Mouse (Mus musculus): ENCODE results near the gene Zbtb34.

The Zbtb34 gene

DNA sequence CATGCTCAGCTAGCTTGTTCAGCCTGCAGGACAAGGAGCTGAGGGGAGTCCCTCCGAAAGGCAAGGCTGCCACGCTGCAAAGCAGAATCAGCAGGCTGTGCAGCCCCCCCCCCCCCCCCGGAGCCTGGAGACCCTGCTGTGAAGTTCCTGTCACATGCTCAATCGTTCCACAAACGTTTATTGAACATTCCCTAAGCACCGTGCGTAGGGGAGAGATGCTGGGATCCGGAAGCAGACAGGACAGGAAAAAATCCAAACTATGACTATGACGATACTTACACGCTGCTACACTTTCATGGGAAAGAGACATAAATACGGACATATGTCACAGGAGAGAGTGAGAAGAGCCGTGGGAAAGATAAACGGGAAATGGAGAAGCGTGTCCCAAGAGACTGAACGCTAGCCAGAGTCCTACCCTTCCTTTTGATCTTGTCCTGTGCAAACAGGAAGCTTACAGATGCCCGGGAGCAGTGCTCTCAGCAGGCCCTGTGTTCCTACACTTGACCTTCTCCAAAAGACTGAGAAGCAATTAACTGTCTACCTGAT, 5.0 kb upstream of the Zbtb34 start:
- POLR2A ChIA-PET: interaction anchor here (0.6 to 5.2 kb wide), 27 partner anchors 8 to 1062 kb away, joined by 3 to 44 read pairs (median 4); partner anchors contain the start of genes Garnl3 (in 1 of the 4) and Zbtb43 (in 1 of the 4)

DNA sequence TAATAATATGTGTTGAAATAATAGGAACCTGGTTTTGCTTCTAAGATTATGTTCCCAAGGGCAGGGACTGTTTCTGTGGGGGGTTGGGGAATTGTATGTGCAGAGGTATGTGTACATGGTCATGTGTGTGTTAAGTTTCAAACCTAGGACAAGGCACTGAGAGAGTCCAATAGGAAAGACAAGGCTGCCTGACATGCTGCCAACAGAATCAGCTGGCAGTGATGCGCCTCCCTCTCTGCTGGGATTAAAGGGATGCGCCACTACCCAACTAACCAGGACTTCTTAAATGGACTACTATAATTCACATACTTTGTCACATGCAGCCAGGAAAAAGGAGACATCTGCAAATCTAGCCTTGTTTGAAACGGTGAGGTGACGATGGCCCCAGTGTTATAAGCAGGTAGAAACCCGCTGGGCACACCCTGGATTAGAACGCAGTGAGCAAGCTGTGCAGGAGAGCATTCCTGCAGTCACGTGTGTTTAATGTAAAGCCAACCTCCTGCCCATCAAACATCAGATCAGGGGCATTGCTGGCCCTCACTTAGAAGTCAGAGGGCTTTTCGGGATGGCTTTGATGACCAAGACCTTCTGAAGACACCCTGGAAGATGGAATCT, 4.0 kb upstream of the Zbtb34 start:
- ChIA-PET CTCF (interaction anchor here in 1 of 4 experiments (1.0 to 1.5 kb wide), 3 partner anchors 23 to 576 kb away, joined by 3 to 4 read pairs (median 3); no protein-coding TSS in a partner anchor), POLR2A (interaction anchor here in 3 of 4 experiments (0.6 to 2.7 kb wide), 20 partner anchors 11 to 1061 kb away, joined by 3 to 14 read pairs (median 4); partner anchors contain the start of gene Garnl3 (in 1 of the 3))

More for the DNA sequence above, 5.0 kb upstream of the Zbtb34 start:
- CTCF ChIA-PET: interaction anchor here in 3 of 4 experiments (0.5 to 1.5 kb wide), 8 partner anchors 10 to 577 kb away, joined by 3 to 9 read pairs (median 3); partner anchors contain the start of gene Zbtb43 (in 1 of the 3)

DNA sequence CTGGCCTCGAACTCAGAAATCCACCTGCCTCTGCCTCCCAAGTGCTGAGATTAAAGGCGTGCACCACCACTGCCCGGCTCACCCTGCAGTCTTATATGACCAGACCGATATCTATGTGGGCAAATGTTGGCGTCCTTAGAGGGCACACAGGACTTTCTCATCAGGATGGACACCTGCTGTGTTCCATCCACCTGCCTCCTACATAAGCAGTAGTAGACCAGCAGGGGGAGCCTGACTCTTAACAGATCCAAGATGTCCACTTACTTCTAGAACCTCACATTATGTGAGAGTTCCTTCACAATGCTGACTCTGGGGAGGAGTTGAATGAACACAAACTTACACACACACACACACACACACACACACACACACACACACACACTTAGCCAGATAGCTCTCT, 1.8 kb upstream of the Zbtb34 start:
- ChIA-PET CTCF (interaction anchor here (0.5 to 1.6 kb wide), 17 partner anchors 11 to 1601 kb away, joined by 3 to 7 read pairs (median 4); partner anchors contain the start of gene Zbtb43 (in 1 of the 4)), POLR2A (interaction anchor here (0.5 to 2.0 kb wide), 14 partner anchors 16 to 123 kb away, joined by 3 to 11 read pairs (median 3); partner anchors contain the start of genes Ralgps1 (in 1 of the 4) and Zbtb43 (in 1 of the 4))

DNA sequence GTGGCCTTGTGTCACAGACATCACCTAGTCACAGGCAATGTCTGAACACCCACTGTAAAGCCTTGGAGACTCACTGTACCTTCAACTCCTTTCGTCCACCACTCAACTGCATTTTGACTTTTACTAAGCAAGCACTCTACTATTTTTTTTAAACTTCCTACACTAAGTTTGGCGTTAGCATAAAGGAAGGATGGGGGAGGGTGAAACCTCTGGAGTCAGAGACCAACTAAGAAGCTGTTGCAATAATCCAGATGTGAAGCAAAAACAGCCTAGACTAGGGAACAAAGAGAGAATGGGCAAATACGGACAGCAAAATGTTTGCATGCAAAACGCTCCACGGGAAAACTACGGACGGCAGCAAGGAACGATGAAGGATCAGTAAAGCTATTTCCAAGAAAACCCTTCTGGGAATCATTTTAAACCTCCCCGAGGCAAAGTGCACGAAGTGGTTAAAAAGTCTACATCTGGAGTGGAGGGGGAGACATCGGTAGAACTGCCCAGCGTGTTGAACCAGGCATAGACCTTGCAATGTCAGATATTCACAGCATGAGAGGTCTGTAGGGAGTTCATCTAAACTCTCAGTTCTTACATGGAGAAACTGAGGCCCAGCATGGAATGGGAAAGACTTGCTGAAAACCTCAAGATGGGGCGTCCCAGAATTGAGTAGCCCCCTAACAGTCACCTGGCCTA, 898 bp downstream of the Zbtb34 start:
- ChIA-PET POLR2A (interaction anchor here in 3 of 4 experiments (0.5 to 5.0 kb wide), 13 partner anchors 8 to 321 kb away, joined by 3 to 44 read pairs (median 6); partner anchors contain the start of gene Zbtb43 (in 1 of the 3)), CTCF (interaction anchor here in 3 of 4 experiments (0.6 to 1.6 kb wide), 4 partner anchors 11 to 219 kb away, joined by 3 to 4 read pairs (median 4); no protein-coding TSS in a partner anchor)

DNA sequence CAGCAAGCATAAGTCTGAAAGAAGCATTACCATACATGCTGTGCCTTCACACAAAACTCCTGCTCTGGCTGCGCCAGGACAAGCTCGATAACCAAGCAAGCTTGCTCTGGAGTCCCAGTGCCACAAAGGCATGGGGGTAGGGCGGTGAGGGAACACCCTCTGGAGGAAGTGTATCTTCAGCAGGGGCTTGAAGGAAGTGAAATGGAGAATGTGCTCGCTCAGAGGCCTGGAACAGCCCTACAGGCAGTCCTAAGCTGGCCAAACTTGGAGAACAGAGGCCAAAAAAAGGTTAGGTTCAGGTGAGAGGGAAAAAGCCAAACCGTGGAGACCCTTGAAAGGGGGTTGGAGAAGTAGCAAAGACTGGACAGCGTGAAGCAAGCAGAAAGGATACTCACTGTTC, 1.8 kb downstream of the Zbtb34 start:
- ChIA-PET POLR2A (interaction anchor here in 3 of 4 experiments (0.5 to 5.0 kb wide), 21 partner anchors 9 to 1272 kb away, joined by 3 to 44 read pairs (median 4); partner anchors contain the start of genes Lrsam1 (in 2 of the 3), Rpl12 (in 2 of the 3) and Zbtb43 (in 1 of the 3)), CTCF (interaction anchor here (0.5 to 1.6 kb wide), 9 partner anchors 11 to 963 kb away, joined by 3 to 5 read pairs (median 4); no protein-coding TSS in a partner anchor)

DNA sequence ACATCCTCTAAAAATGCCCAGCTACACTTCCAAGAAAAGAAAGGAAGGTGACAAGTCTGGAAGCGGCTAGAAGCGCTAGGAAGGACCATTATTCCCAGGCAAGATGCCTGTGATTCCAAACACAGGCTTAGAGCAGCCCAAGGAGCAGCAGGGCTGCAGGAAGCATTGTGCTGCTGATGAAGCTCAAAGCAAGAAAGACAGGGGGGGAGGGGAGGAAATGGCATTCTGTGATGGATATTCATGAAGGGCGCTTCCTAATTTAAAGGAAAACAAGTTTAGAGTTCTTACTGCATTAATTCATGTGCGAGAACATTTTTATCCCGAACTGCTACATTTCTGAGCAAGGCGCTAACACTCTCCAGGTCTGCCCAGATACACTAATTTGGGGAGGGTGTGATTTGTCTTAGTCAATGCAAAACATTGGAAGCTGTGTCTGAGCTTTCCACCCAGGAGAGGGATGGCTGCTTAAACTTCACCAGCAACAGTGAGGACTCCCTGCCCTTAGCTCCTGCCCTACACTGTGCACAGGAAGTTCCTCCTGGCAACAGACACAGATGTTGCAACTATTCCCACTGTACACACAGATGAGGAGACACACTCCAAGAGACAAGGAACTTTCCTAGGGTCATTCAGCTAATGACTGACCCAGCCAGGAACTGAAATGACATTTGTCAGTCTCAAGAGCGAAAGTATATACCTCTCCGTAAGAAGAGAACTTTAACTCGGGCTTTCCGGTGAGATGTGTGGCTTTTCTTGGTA, 4.3 kb downstream of the Zbtb34 start:
- ChIA-PET CTCF (interaction anchor here (0.6 to 1.5 kb wide), 9 partner anchors 20 to 485 kb away, joined by 3 to 6 read pairs (median 4); no protein-coding TSS in a partner anchor), POLR2A (interaction anchor here in 3 of 4 experiments (0.7 to 5.0 kb wide), 15 partner anchors 10 to 464 kb away, joined by 3 to 44 read pairs (median 5); no protein-coding TSS in a partner anchor)

DNA sequence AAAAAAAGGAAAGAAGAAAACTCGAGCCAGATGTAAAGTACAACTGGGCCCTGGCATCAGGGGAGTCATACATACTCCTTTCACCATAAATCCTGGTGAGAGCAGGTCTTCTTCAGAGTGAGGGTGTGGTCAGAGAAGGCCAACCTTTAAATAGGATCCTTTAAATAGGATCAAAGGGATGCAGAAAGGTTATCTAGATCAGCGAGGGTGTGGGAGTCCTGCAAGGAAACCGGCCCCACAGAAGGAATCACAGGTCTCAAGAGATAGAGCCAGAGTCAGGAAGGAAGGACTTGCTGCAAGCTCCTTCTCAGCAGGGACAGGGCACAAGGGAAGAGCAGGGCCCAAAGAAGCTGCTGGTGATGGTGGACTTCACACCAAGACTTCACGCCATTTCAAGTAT, 13.7 kb downstream of the Zbtb34 start:
- POLR2A ChIA-PET: interaction anchor here in 1 of 4 experiments (1.0 kb wide), 1 partner anchor 15 kb away, joined by 4 read pairs; no protein-coding TSS in a partner anchor

DNA sequence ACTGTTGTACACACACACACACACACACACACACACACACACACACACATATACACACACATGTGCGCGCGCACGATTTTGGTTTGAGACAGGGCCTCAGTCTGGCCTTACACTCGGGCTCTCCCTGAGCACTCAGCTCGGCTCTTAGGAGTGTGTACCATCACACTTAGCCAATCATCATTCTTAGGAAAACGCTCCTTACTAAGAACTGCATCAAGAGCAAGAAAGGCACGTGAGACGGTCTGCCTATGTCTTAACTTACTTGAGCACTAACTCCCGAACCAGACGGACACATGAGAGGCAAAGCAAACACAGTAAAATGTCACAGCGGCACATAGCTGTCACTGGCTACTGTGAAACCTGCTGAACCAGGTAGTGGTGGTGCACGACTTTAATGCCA, 17.1 kb downstream of the Zbtb34 start:
- POLR2A ChIA-PET: interaction anchor here in 3 of 4 experiments (0.7 to 2.4 kb wide), 8 partner anchors 9 to 245 kb away, joined by 3 to 8 read pairs (median 4); no protein-coding TSS in a partner anchor

More for the DNA sequence above, 13.7 kb downstream of the Zbtb34 start:
- CTCF ChIA-PET: interaction anchor here in 2 of 4 experiments (0.5 to 1.6 kb wide), 2 partner anchors 9 to 15 kb away, joined by 3 to 4 read pairs; no protein-coding TSS in a partner anchor

DNA sequence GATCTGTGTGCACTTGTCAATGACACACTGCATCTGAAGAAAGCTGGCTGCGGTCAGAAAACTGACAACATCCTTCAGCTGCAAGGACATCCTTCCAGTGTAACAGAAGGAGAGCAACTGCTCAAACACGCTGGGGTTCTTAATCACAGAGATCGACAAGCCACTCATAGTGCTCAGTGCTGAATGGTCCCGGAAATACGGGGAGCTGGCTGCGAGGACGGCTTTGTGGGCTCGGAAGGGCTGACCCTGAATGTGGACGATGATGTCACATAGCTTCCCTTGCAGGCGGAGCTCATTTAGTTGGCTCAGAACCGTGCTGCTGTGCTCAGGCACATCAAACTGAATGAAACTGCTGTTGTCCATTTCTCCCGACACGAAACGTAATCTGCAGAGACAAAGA, 19.0 kb downstream of the Zbtb34 start:
- ChIA-PET POLR2A (interaction anchor here in 3 of 4 experiments (0.5 to 2.3 kb wide), 16 partner anchors 8 to 451 kb away, joined by 3 to 8 read pairs (median 4); partner anchors contain the start of genes Lrsam1 (in 1 of the 3), Rpl12 (in 1 of the 3) and Slc2a8 (in 1 of the 3)), CTCF (interaction anchor here in 3 of 4 experiments (0.7 to 3.5 kb wide), 7 partner anchors 10 to 166 kb away, joined by 3 to 27 read pairs (median 3); no protein-coding TSS in a partner anchor)

More for the DNA sequence above, 17.1 kb downstream of the Zbtb34 start:
- CTCF ChIA-PET: interaction anchor here in 3 of 4 experiments (0.5 to 3.5 kb wide), 3 partner anchors 12 to 43 kb away, joined by 6 to 27 read pairs (median 14); partner anchors contain the start of gene Ralgps1 (in 1 of the 3)

DNA sequence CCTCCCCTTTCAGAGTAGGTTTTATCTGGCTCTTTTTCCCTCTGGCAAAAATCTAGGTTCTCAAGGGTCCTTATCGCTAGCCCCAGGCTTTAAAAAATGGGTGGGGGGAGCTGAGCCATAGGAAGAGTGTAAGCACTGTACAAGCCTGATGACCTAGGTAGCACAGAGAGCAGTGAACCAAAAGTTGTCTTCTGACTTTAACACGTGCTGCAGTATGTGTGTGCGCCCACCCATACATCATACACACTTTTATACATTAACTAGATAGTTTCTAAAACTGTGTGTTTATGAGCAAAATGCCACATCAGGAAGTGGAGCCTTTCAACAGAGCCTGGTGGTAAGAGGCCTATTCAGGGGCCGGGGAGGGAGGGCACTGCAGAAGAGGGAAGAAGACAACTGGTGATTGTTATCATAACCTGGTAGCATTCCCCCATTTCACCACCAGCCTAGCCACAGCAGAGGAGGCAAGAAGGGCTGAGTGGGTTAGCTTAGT, 27.6 kb downstream of the Zbtb34 start:
- ChIA-PET POLR2A (interaction anchor here in 2 of 4 experiments (0.6 to 1.9 kb wide), 5 partner anchors 9 to 272 kb away, joined by 3 to 10 read pairs (median 6); partner anchors contain the start of gene Ralgps1 (in 2 of the 2)), CTCF (interaction anchor here in 2 of 4 experiments (0.7 to 2.8 kb wide), 7 partner anchors 14 to 491 kb away, joined by 3 to 14 read pairs (median 5); no protein-coding TSS in a partner anchor)

DNA sequence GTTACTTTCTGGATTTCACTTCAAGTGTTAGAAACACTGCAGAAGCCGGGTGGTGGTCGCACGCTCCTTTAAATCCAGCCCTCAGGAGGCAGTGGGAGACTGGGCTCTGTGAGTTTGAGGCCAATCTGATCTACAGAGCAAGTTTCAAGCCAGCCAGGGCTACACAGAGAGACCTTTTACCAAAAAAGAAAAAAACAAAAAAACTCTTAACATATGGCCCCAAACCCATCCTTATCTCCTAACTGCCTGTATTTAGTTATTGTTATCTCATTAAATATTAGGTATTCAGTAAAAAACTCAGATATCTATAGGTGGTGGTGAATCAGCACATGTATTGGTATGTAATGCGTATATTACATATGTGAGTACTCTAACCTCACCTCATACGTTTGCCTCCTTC, 28.5 kb downstream of the Zbtb34 start:
- POLR2A ChIA-PET: interaction anchor here (0.6 to 1.9 kb wide), 14 partner anchors 9 to 463 kb away, joined by 3 to 10 read pairs (median 4); partner anchors contain the start of genes Ralgps1 (in 2 of the 4), Garnl3 (in 1 of the 4), Lrsam1 (in 1 of the 4) and Rpl12 (in 1 of the 4)
- CTCF ChIA-PET: interaction anchor here (0.5 to 2.8 kb wide), 88 partner anchors 8 to 624 kb away, joined by 3 to 27 read pairs (median 3); partner anchors contain the start of genes Slc2a8 (in 3 of the 4), Garnl3 (in 2 of the 4), Angptl2 (in 1 of the 4) and Ralgps1 (in 1 of the 4)

DNA sequence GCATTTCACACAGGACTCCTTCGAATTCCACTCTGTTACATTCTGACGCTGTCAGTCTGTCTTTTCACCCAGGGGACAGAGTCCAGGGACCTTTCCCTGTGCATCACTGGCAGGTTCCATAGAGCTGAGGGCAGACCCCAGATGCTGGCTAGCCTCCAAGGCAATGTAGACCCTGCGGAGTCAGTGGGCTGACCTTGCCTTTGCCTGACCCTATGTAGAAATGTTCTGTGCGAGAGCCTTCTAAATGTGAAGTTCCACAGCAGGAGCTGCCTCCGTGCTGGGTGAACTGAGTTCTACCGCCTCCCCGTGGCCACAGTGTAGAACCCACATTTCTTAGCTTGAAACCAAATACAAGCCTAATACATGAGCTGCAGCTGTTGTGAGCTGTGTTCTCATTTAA, 28.9 kb downstream of the Zbtb34 start:
- POLR2A ChIA-PET: interaction anchor here (0.6 to 1.9 kb wide), 14 partner anchors 8 to 463 kb away, joined by 3 to 10 read pairs (median 4); partner anchors contain the start of genes Ralgps1 (in 2 of the 4), Garnl3 (in 1 of the 4), Lrsam1 (in 1 of the 4) and Rpl12 (in 1 of the 4)
- CTCF ChIA-PET: interaction anchor here (0.5 to 2.8 kb wide), 89 partner anchors 8 to 624 kb away, joined by 3 to 27 read pairs (median 3); partner anchors contain the start of genes Slc2a8 (in 3 of the 4), Garnl3 (in 2 of the 4), Angptl2 (in 1 of the 4) and Ralgps1 (in 1 of the 4)

DNA sequence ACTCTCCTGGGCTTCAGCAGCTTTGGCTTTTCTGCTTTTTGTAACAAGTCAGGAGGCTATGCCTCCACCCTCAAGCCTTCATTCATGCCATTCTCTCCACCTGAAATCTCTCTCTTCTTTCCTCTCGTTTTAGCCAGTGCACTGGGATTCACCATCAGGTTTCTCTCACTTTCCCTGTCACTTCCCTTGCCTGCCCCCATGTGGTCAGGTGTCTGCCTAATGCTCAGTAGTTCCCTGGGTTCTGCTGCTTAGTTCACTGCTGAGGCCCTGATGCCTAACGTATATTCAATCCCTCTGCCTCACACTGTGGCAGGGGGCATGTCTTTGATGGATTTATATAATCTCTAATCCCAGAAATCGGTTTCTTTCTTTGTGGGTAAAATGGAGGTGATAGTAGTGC, 29.9 kb downstream of the Zbtb34 start:
- CTCF ChIA-PET: interaction anchor here (0.6 to 2.8 kb wide), 7 partner anchors 22 to 350 kb away, joined by 3 to 19 read pairs (median 8); partner anchors contain the start of gene Garnl3 (in 1 of the 4)
- POLR2A ChIA-PET: interaction anchor here in 1 of 4 experiments (1.7 kb wide), 1 partner anchor 31 kb away, joined by 5 read pairs; no protein-coding TSS in a partner anchor

DNA sequence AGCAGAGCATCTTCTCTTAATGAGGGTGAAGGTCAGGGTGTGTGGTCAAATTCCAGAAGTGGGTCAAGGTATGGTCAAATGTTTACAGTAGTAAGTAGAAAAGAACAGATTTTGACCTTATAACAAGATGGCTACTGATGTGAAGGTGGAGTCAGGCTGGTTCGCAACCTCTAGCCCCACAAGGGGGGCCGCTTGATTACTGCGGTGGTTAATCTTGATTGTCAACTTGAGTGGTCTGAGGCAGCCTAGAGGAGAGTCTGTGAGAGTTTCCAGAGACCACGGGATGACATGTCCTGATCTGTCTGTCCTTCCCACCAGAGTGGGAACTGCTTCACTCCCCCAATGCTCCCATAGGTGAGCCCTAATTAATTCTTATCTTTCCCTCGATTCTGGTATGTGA, 30.6 kb downstream of the Zbtb34 start:
- ChIA-PET POLR2A (no interaction called here), CTCF (interaction anchor here in 1 of 4 experiments (2.6 kb wide), 1 partner anchor 51 kb away, joined by 19 read pairs; no protein-coding TSS in a partner anchor)

DNA sequence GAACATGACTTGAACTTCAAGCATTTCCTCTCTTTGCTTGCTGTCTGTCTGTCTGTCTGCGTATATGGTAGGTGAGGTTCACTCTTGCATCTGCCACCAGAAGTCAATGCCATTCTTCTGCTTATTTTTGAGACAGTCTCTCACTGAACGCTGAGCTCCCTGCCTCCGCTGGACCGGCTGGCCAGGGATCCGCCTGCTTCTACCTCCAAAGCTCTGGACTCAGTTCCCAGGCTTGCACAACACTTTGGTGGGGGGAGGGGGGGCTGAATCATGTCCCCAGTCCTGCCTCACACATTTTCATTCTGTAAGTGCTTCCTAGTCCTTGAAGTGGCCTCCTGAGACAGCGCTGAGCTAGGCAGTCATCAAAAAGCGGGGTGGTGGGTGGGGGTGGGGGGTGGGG, 32.0 kb downstream of the Zbtb34 start:
- POLR2A ChIA-PET: interaction anchor here in 3 of 4 experiments (0.6 to 1.5 kb wide), 8 partner anchors 13 to 471 kb away, joined by 3 to 4 read pairs (median 3); no protein-coding TSS in a partner anchor
- CTCF ChIA-PET: interaction anchor here (0.6 to 2.4 kb wide), 6 partner anchors 28 to 355 kb away, joined by 4 to 7 read pairs (median 5); partner anchors contain the start of gene Ralgps1 (in 1 of the 4)

DNA sequence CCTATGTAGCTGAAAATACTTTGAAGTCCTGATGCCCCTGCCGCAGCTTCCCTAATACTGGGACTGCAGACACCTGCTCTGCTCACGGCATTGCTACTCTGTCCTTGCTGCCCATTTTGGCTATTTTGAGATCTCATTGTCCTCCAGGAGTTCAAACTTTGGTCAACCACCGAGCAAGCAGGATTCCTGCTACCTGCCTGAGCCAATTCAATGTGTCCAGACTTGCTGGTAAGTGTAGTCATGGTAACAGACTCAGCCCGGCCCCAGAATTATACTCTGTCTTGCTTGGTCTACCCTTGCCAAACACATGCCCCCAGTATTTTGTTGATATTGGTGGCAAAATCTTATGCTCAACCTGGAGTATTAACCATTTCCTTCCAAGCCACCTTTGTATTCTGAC, 34.1 kb downstream of the Zbtb34 start:
- ChIA-PET CTCF (no interaction called here), POLR2A (no interaction called here)

Data from embryonic stem cell, embryonic (primary cell).